Mouse (Mus musculus) limb, embryonic 12.5 days (tissue): ENCODE measurements around the gene Tcf21. TPM values are rescaled to one million over a fixed set of nuclear protein-coding genes. Genes with fewer than 3 reads are reported as not detected.
A peak's percentile ranks its signal among the peaks of the same experiment; 100 is the strongest.

Experiments used
- ATAC-seq: fragments of 200-750 bp; cut with Nextera tagmentation; 2 replicates; pipeline ENCODE4 v1.8.0; 2017; ENCODE audit warnings: low read depth, moderate TSS enrichment; ENCODE audit not compliant: insufficient number of reproducible peaks, insufficient read depth, low FRiP score, low TSS enrichment
- H3K27ac ChIP-seq: fragments of 300-500 bp; sonication (generic); 2 replicates; pipeline ENCODE4 v1.5.1; 2016; ENCODE audit warnings: mild to moderate bottlenecking, moderate library complexity
- H3K27me3 ChIP-seq: fragments of 300-500 bp; sonication (generic); 2 replicates; pipeline ENCODE4 v1.6.1; 2016; ENCODE audit warnings: mild to moderate bottlenecking, moderate library complexity
- H3K36me3 ChIP-seq: fragments of 300-500 bp; sonication (generic); 2 replicates; pipeline ENCODE4 v1.6.1; 2016; ENCODE audit warnings: mild to moderate bottlenecking, moderate library complexity
- H3K4me1 ChIP-seq: fragments of 300-500 bp; sonication (generic); replicated peaks from 2 replicates; pipeline ENCODE4 v1.6.1; 2016
- H3K4me2 ChIP-seq: fragments of 300-500 bp; sonication (generic); 2 replicates; pipeline ENCODE4 v1.6.1; 2016; ENCODE audit warnings: mild to moderate bottlenecking, moderate library complexity
- H3K4me3 ChIP-seq: fragments of 300-500 bp; sonication (generic); replicated peaks from 2 replicates; pipeline ENCODE4 v1.5.1; 2016; ENCODE audit warnings: mild to moderate bottlenecking
- H3K9ac ChIP-seq: fragments of 300-500 bp; sonication (generic); replicated peaks from 2 replicates; pipeline ENCODE4 v1.6.1; 2016; ENCODE audit warnings: mild to moderate bottlenecking, moderate library complexity
- H3K9me3 ChIP-seq: fragments of 300-500 bp; sonication (generic); 2 replicates; pipeline ENCODE4 v1.6.1; 2016; ENCODE audit warnings: mild to moderate bottlenecking, moderate library complexity
- WGBS: fragments of 180-500 bp; shearing (Covaris S2); methylation state at CpG from one replicate; pipeline ENCODE4 v1.1.7; 2016; 5-methylcytosine and 5-hydroxymethylcytosine counted together
- polyA plus RNA-seq: library from polyadenylated mRNA; unstranded; fragments of >200 nt; fragmentation: Nextera tagmentation; extraction: Ambion mirVana; gene quantifications from 2 replicates; pipeline ENCODE4 v1.2.1, GENCODE M21; 2016

Gene Tcf21
- polyA plus RNA-seq, 1 experiment from 2014 or later: 0.59 TPM

DNA sequence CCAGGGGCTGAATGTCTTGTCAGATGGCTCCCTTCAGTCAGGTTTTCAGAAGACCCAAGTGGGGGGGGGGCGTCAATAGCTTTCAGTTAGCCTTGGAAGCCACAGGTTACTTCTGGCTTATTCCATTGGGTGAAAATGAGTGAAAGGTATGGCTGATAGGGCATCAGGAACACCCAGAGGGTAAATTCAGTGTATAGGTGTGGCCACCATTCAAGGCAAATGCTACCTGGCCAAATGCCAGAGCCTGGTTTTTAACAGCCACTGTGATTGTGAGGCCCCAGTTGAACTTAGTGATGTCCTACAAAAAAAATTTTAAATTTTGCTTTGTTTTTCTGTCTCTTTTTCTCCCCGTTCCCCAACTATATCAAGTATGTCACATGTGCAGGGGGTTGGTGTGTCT lies 6.3 kb upstream of the Tcf21 start:
- no peaks in the 10 kb centered on the region for H3K9me3 ChIP-seq
- H3K27ac ChIP-seq: no peak overlapping the region
- peaks cover 55% of the 10 kb centered on the region for H3K27me3 ChIP-seq
- no peaks in the 10 kb centered on the region for H3K36me3 ChIP-seq
- no peak overlapping the region for H3K4me2 ChIP-seq
- no peak overlapping the region for H3K4me3 ChIP-seq
- H3K9ac ChIP-seq: no peak overlapping the region
- no peaks in the 10 kb centered on the region for H3K4me1 ChIP-seq
- 86% methylated on average over 2 of the region's 2 CpGs for WGBS
- no peak for ATAC-seq

DNA sequence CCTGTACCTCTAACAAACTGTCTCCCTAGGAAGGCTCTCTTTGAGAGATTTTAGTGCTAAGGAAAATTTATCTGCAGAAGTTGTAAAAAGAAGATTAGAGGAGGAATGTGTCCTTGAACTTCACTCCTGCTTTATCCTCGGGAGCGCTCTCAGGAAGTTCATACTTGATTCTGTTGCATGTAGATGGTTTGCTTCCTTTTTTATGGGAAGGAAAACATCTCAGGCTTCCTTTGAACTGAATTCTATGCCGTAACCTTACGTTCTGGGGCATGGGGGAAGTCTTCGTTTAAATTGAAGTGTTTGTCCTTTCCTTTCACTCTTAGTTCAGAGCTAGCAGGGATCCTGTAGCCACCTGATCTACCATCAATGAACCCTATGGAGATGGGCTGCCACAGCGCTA lies 2.9 kb upstream of the Tcf21 start:
- no peaks in the 10 kb centered on the region for H3K36me3 ChIP-seq
- peaks cover 5% of the 10 kb centered on the region for H3K4me1 ChIP-seq
- H3K4me2 ChIP-seq: no peak overlapping the region
- no peaks in the 10 kb centered on the region for H3K9me3 ChIP-seq
- ATAC-seq: no peak
- WGBS: 11% methylated on average over 6 of the region's 6 CpGs
- H3K27ac ChIP-seq: no peak overlapping the region
- H3K27me3 ChIP-seq: peaks cover 84% of the 10 kb centered on the region
- no peak overlapping the region for H3K4me3 ChIP-seq
- no peak overlapping the region for H3K9ac ChIP-seq

DNA sequence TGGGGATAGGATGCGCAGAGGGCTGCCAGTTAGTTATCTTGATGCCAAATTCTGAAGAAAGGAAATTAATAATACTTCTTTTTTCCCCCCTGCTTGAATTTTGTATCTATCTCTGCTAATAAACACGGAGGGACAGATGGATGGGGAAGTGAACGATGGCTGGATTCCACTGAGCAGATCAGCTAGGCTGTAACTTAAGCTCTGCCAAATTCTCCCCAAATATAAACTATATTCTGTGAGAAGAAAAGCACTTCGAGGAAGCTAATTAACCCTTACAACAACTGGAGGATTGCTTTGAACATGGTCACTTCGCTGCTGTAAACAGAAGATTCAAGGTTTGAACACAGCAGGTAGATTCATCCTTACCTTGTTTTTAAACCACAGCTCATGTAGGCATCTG lies 2.5 kb upstream of the Tcf21 start:
- Histone ChIP-seq H3K36me3 (no peaks in the 10 kb centered on the region), H3K4me1 (peaks cover 8% of the 10 kb centered on the region), H3K4me2 (no peak overlapping the region), H3K27ac (no peak overlapping the region), H3K27me3 (peaks cover 85% of the 10 kb centered on the region), H3K9me3 (no peaks in the 10 kb centered on the region), H3K4me3 (no peak overlapping the region), H3K9ac (no peak overlapping the region)
- no peak for ATAC-seq
- 13% methylated on average over 5 of the region's 5 CpGs for WGBS

DNA sequence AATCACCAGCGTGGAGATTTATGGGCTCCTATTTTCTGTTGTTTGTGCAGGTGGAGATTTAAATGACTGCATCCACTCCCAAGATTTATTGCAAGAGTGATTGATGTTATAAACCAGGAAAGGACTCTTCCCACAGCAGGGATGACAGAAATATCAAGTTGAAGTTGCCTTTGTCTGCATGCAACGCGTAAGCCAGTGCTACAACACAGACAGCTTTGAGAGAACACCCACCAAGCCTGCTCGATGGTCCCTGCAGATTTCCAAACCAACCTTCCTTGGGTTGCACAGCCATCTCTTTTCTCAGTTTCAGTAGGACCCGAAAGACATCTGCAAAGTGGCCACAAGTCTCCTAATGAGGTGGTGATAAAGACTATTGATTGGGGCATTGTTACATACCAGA lies 1.7 kb upstream of the Tcf21 start:
- no peak overlapping the region for H3K4me2 ChIP-seq
- no peak overlapping the region for H3K9ac ChIP-seq
- no peak overlapping the region for H3K27ac ChIP-seq
- 4% methylated on average over 5 of the region's 5 CpGs for WGBS
- H3K9me3 ChIP-seq: no peaks in the 10 kb centered on the region
- H3K4me1 ChIP-seq: peaks cover 9% of the 10 kb centered on the region
- H3K36me3 ChIP-seq: no peaks in the 10 kb centered on the region
- H3K27me3 ChIP-seq: peaks cover 86% of the 10 kb centered on the region
- no peak for ATAC-seq
- H3K4me3 ChIP-seq: no peak overlapping the region

DNA sequence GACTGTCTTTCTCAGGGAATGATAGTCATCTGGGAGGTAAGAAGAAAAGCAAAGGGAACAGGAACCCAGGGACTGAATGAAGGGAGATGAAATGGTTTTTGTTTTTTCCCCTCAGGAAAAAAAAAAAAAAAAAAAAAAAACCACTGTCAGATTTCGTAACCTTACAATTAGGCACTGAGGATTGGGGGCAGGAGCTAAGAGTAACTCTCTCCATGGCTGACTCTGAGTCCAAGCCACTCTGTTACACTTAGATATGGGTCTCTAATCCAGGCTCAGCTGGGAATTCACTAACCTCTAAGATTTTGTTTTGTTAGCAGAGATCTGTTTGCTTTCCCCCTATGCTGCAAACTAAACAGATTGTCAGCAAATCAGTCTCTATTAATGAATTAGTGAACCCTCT lies 1.3 kb upstream of the Tcf21 start:
- H3K4me1 ChIP-seq: peaks cover 12% of the 10 kb centered on the region
- WGBS: 31% methylated on average over 1 of the region's 1 CpGs
- no peak overlapping the region for H3K4me3 ChIP-seq

DNA sequence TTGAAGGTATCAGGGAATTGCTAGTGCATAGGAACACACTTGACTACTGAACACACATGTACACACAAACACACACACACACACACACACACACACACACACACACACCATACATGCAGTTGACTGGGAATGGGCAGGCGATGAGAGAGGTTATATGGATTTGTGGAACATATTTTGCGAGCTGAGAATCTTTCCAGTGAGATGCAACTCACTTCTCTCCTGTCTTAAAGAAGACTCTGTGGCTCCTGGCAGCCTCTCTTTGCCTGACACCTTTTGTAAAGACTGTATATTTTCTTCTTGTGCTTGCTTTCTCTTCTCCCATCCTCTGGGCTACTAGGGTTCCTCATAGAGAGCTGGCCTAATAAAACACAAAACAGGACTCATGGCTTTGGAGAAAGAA lies 867 bp upstream of the Tcf21 start:
- H3K4me3 ChIP-seq: no peak overlapping the region
- WGBS: 40% methylated on average over 2 of the region's 2 CpGs
- H3K4me1 ChIP-seq: peaks cover 16% of the 10 kb centered on the region
- no peak overlapping the region for H3K27ac ChIP-seq
- no peak for ATAC-seq
- no peaks in the 10 kb centered on the region for H3K9me3 ChIP-seq
- no peaks in the 10 kb centered on the region for H3K36me3 ChIP-seq
- H3K27me3 ChIP-seq: peaks cover 90% of the 10 kb centered on the region
- H3K4me2 ChIP-seq: no peak overlapping the region
- no peak overlapping the region for H3K9ac ChIP-seq

More for the DNA sequence above, 1.3 kb upstream of the Tcf21 start:
- peaks cover 90% of the 10 kb centered on the region for H3K27me3 ChIP-seq
- H3K27ac ChIP-seq: no peak overlapping the region
- H3K36me3 ChIP-seq: no peaks in the 10 kb centered on the region
- no peaks in the 10 kb centered on the region for H3K9me3 ChIP-seq
- H3K9ac ChIP-seq: no peak overlapping the region
- no peak overlapping the region for H3K4me2 ChIP-seq
- ATAC-seq: no peak

DNA sequence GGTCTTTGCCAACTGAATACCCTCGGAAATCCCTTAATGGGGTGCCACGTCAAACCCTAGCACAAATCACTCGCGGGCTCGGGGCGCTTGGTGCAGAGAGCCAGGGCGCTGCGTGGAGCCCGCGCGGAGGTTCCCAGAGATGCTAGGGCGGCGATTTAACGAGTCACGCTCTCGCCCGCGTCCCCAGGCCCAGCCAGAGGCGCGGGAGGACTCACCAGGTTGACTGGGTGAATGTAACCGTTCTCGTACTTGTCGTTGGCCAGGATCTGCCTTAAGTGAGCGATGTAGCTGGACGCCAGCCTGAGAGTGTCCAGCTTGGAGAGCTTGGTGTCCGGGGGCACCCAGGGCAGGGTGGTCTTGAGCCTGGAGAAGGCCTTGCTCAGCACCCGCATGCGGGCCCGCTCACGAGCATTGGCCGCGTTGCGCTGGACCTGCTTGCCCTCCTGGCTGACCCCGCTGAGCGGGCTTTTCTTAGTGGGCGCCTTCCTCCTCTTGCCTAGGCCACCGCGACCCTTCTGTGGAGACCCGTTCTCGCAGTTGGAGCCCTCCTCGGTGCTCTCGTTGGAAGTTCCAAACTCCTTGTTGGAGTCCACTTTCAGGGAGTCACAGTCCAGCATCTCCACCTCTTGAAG lies 619 bp downstream of the Tcf21 start:
- Histone ChIP-seq H3K36me3 (no peaks in the 10 kb centered on the region), H3K4me1 (peaks cover 18% of the 10 kb centered on the region), H3K4me2 (peak overlapping the region; percentile 35), H3K27me3 (peaks cover 91% of the 10 kb centered on the region), H3K9ac (0 out of 2 replicates have a peak overlapping the region, but pooled peaks have one; percentile 12), H3K27ac (no peak overlapping the region), H3K9me3 (no peaks in the 10 kb centered on the region), H3K4me3 (peak overlapping the region; percentile 20)
- ATAC-seq: no peak
- WGBS: under 1% methylated on average over 40 of the region's 42 CpGs

DNA sequence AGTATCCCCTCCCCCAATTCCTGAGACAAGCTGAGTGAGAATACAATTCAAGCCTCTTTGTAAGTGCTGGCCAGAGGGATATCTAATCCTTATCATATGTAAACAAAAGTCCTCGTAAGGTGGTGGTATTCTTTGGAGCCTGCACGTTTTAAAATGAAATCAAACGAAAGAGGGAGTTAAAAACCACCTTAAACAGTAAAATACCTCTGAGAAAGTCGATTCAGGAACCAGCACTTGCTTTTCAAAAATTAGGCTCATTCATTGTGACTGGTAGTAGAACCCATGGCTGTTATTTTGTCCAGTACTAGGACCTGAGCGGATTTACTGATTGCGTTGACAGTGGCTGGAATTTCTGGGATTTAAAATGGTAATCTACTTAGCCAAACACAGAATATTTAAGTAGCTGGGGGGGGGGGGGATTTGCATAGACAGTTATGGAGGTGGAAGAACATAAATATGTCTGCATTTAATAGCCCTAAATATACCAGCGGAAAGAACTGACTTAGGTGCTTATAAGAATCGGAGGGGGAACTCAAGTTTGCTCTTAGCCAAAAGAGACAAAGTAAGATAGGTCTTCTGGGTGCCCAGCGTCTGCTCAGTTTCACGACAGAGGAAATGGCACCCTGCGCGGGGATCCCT lies 1.3 kb downstream of the Tcf21 start:
- Histone ChIP-seq H3K36me3 (no peaks in the 10 kb centered on the region), H3K27me3 (peaks cover 91% of the 10 kb centered on the region), H3K4me3 (peak overlapping the region; percentile 20), H3K4me1 (peaks cover 24% of the 10 kb centered on the region), H3K9ac (no peak overlapping the region), H3K4me2 (peak overlapping the region; percentile 35), H3K27ac (no peak overlapping the region), H3K9me3 (no peaks in the 10 kb centered on the region)
- 2% methylated on average over 12 of the region's 12 CpGs for WGBS
- no peak for ATAC-seq

DNA sequence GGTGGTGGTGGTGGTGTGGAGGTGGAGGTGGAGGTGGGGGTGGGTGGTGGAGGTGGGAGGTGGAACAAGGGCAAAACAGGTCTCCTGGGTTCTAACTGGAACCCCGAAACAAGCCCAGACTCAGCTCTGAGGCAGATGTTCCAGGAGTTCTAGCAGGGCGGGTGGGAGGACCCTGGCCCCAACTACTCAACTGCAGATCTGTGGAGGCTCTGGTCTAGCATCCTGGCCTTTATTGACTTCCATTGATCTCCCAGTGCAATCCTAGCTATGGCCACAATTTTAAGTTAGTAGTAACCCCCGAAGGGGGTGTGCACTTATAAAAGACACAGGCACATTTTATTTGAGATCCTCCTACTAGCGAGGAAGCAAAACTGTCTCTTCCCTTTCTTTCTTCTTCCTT lies 2.0 kb downstream of the Tcf21 start:
- H3K4me2 ChIP-seq: no peak overlapping the region
- peaks cover 93% of the 10 kb centered on the region for H3K27me3 ChIP-seq
- no peak for ATAC-seq
- peaks cover 29% of the 10 kb centered on the region for H3K4me1 ChIP-seq
- no peaks in the 10 kb centered on the region for H3K9me3 ChIP-seq
- H3K9ac ChIP-seq: no peak overlapping the region
- WGBS: 2% methylated on average over 4 of the region's 4 CpGs
- no peak overlapping the region for H3K4me3 ChIP-seq
- no peak overlapping the region for H3K27ac ChIP-seq
- no peaks in the 10 kb centered on the region for H3K36me3 ChIP-seq

DNA sequence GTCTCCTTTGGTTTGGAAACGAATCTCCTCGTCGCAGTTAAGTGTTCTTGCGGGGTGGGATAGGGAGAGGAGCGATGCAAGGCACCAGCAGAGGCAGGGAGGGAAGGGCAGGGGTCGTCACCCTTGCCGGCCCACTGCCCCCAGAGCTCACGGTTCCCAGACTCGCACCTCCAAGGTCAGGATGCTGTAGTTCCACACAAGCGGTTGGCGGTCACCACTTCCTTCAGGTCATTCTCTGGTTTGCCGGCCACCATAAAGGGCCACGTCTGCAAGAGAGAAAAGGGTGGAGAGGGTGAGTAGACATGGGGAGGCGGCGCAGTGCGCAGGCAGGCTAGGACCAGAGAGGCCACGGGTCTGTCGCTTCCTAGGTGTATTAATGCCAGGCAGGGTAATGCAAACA lies 2.4 kb downstream of the Tcf21 start:
- under 1% methylated on average over 18 of the region's 18 CpGs for WGBS
- ATAC-seq: no peak; the same call in 1 of the 2 replicates
- H3K4me3 ChIP-seq: no peak overlapping the region

DNA sequence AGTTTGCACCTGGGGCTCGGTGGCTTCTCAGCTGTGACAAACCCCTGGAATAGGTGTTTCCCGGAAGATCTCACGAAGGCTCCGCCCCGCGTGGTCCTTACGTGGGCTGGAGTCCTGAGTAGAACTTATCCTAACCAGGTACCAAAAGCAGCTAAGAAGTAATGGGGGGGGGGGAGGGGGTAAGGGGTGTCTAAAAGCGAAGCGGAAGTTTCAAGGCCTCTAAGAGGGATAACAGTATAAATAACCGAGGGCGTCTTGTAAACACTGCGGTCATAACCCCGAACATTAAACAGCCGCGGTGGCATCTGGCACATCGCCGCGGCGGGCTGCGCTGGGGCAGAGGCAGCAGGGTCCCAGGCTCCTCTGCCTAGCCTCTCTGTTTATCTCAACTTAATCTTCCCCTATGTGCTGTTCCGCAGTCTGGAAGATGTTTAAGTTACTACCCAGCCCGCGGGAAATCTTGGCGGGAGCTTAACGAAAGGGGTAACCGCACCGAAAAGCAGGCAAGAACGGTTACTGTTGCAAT lies 3.7 kb downstream of the Tcf21 start:
- Histone ChIP-seq H3K4me1 (peaks cover 29% of the 10 kb centered on the region), H3K9ac (no peak overlapping the region), H3K4me2 (peak overlapping the region; percentile 39), H3K27ac (no peak overlapping the region), H3K4me3 (peak overlapping the region; percentile 14; the same call in 1 of the 2 replicates), H3K9me3 (no peaks in the 10 kb centered on the region), H3K27me3 (peaks cover 90% of the 10 kb centered on the region), H3K36me3 (no peaks in the 10 kb centered on the region)
- under 1% methylated on average over 28 of the region's 28 CpGs for WGBS
- ATAC-seq: no peak

More for the DNA sequence above, 2.4 kb downstream of the Tcf21 start:
- no peak overlapping the region for H3K9ac ChIP-seq
- H3K4me2 ChIP-seq: no peak overlapping the region
- H3K9me3 ChIP-seq: no peaks in the 10 kb centered on the region
- no peak overlapping the region for H3K27ac ChIP-seq
- H3K36me3 ChIP-seq: no peaks in the 10 kb centered on the region
- H3K27me3 ChIP-seq: peaks cover 90% of the 10 kb centered on the region
- peaks cover 29% of the 10 kb centered on the region for H3K4me1 ChIP-seq
